Mouse (Mus musculus) frontal cortex, adult 2 months (tissue): Measurements from ENCODE around the gene Cyp11a1. TPM values are rescaled to one million over a fixed set of nuclear protein-coding genes. Genes with fewer than 3 reads are reported as not detected.

Source experiments
- DNase-seq, 2 experiments: peaks; one replicate each; pipeline ENCODE4 v3.0.0; 2022; ENCODE audit warnings: low spot score in 1 of 2; ENCODE audit errors: extremely low spot score in 1 of 2
- polyA plus RNA-seq: library from polyadenylated mRNA; depleted of rRNA; stranded (reverse); fragments of >200 nt; gene quantifications from 2 replicates; pipeline ENCODE4 v1.2.3, GENCODE M21; 2012

Gene Cyp11a1
- polyA plus RNA-seq, 1 experiment, result 5.5 TPM

DNA sequence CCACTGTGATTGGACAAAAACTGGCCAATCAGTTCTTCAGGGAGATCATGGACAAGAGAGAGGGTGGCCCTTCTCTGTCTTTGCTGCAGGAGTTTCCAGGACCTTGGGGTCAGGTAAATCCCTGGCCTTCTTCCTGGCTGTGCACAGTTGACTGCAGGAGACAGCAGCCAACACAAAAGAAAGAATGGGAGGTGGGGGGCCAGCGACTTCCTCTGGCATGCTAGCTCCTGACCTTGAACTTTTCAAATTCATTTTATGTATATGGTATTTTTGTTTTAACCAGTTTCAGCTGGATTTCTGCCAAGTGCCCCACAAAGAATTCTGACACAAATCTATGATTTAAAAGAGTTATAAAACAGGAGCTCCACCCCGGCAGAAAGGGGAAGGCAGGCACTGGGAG, 2.9 kb upstream of the Cyp11a1 start:
- no peak for DNase-seq

DNA sequence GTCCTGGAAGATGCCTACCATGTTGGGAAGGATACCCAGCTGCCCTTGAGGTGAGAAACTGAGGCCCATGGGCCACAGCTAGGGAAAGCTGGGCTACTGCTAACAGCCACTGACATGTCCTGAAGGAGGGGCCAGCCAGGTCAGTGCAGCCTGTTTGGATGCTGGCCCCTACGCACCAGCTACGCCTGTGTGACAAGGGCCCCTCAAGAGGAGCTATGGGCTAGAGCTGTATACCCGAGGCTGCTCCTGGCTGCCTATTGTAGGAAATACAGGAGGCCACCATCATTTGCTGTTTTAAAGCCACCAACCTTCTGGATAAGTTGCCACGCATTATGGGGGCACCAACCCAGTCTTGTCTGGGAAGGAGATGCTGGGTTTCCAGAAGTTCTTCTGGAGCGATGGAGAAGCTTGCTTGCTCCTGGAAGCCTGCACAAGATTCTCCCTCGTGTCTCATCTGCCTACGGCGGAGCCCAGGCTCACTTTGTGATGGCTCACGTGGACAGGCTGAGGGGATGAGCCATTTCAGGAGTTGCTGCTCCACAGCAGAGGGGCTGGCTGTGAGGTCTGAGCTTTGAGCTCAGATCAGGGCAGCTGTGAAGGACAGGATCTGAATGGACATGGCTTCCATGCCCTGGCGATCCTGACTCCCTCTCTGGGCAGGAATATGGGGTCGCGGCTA, 2.3 kb downstream of the Cyp11a1 start:
- DNase-seq, result no peak

DNA sequence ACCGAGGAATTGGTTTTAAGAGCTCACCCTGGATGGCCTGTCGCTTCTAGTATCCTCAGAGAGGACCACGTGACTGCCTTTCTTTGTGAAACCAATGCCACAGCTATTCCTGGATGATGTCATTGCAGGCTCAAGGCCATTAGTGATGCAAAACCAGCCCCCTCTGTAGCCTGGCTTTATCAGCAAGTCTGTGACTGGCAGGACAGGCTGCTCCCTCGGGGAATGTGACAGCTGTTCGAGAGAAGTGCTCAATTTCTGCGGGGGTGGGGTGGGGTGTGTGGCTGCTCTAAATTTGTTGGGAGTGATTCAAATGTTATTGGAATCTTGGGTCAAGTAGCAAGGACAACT, 2.8 kb downstream of the Cyp11a1 start:
- DNase-seq, result no peak

DNA sequence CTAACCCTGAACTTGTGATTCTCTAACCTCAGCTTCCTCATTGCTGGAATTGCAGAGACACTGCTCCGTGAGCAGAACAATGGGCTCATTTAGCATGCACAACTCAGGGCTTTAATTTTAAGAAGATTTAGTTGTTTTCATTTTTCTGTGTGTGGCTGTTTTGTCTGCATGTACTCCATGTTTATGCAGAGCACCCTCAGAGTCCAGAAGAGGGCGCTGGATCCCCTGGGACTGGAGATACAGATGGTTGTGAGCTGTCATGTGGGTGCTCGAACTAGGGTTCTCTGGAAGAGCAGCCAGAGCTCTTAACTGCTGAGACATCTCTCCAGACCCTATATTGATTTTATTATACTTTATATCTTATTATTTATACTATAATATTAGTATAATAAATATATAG, 3.4 kb downstream of the Cyp11a1 start:
- no peak for DNase-seq

DNA sequence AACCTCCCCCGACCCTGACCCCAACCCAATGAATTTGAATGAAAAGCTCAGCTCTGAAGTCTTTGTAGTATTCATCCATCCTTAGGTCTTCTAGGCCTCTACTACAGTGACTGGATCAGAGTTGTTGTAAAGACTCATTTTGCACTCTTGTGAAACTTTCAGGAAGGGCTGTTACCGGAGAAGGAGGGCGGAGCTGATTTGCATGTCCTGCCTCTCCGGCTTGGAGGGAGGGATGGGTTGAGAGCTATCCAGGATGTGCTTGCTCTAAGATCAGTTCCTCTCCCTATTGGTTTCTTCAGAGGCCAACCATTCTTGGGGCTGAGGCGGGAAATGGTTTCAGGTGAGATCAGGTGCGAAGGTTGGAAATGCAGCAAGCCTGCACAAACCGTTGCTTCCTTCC, 4.8 kb downstream of the Cyp11a1 start:
- no peak for DNase-seq

DNA sequence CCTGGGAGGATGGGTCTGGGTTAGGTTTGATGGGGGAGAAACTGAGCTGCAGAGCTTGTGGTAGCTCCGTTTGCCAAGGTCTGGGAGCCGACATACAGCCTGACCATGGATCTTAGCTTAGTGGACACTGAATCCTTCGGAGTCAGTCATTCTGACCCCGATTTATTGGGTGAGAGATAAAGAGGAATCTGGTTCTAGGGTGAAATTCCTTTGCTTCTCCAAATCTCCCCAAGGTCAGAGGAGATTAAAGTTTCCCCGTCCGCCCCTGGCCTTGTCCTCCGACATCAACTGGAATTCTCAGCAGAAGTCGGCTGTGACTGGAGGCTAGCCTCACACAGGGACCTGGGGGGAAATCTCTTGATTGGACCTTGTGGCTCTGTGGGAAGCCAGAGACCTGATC, 5.3 kb downstream of the Cyp11a1 start:
- no peak for DNase-seq

DNA sequence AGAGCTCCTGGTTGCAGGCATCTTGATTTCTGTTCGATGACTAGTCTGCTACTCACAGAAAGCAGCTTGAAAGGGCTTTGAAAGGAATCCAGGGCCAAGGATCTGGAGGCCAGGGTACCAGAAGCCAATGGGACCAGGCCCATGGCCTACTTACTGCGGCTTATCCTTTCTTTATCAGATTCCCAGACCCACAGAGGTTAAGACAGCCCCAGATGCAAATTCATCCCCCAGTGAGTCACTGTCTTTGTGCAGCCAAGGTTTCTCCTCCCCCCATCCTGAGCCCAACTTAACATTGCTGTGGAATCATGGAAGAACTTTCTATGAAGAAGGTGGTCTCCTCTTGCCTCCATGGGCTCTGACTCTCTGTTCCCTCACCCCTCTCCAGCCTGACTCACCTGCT, 6.3 kb downstream of the Cyp11a1 start:
- no peak for DNase-seq

DNA sequence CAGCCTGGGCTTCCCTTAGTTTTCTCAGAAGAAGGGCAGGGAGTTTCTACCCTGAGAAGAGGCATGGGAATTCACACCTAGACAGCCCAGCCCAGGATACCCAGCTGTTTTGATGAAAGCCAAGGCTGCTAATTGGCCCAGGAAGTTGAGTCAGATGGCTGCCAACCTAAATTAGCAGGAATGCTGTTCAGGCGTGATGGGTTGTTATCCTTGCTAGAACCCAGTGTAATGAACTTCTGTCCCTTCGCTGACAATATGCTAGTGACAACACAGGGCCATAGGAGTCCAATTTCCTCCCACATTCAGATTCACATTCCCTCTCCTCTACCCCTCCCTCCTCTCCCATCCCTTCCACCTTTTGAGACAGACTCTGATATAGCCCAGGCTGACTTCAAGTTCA, 6.7 kb downstream of the Cyp11a1 start:
- peak in 1 of 2 experiments; percentile 50 for DNase-seq

DNA sequence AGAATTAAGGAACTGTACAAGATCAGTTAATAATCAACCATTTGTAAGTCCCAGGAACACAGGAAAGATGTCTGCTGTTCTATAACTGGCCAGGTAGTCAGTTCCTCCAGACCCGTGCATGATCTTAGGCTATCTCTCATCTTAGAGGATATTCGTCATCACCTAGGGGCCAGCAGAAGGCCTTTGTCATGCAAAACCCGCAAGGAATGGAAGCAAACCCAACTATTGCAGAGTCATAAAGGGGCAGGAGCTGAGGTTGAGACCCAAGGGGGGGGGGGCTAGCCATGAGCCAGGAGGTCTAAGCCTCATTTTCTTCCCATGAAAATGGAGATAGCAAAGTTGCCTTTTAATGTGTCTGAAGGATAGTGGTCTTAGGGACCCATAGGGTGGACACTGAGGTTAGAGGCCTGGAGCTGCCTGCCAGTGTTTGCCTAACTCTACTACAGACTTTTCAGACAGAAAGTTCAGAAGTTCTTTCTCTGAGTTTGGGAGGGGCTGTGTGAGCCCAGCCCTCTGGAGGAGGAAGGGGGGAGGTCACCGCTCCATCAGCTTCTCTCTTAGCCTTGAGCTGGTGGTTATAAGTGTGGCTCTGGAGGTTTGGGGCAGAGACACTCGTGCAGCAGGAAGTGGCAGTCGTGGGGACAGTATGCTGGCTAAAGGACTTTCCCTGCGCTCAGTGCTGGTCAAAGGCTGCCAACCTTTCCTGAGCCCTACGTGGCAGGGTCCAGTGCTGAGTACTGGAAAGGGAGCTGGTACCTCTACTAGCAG, 8.4 kb downstream of the Cyp11a1 start:
- no peak for DNase-seq

DNA sequence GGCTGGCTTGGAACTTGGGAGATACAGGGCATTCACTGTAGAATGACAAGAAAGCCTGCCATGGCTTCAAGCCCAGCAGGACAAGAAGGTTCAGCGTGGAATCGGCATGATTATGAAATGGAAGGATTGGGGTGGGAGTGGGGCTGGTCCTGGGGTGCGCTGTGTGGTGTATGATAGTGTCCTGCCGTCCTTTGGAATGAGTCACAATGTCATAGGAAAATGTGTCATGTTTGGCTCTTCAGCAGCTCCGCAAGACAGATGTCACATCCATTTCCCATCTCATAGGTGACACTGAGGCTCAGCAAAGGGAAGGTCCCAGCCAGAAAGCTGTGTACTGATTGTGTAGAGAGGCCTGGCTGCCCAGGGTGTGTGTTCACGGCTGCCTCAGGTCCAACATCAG, 9.6 kb downstream of the Cyp11a1 start:
- no peak for DNase-seq

DNA sequence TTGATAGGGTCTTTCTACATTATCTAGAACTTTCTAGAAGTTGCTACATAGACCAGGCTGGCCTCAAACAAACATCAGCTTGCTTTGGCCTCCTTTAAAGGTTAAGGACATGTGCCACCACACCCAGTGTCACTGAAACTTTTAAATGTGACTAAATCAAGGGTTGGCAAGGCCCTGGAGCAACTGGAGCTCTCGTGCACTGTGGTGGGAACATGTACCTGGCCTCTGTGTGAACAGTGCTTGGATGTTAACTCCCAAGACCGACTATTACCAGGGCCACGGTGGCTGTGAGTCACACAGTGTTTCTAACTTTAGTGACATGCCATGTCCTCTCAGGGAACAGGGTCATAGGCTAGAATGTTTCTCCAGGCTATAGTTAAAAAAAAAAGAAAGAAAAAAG, 10.8 kb downstream of the Cyp11a1 start:
- no peak for DNase-seq

DNA sequence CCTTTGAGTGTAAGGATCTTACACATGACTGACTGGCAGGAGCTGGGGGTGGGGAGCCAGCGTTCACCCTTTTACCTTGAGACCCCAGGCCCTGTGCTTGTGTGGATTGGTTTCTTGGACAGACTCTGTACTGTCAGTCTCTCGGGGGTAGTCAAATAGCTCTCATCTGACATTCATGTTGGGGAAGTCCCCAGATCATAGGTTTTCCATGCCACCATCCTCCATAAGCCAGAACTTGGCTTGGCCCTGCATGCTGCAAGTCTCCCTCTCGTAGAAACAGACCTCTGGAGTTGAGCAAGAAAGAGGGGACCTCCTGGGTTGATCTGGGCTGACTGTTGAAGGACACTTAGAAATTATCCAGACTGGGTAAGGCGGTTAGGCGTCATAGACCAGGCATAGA, 12.2 kb downstream of the Cyp11a1 start:
- DNase-seq, result no peak

DNA sequence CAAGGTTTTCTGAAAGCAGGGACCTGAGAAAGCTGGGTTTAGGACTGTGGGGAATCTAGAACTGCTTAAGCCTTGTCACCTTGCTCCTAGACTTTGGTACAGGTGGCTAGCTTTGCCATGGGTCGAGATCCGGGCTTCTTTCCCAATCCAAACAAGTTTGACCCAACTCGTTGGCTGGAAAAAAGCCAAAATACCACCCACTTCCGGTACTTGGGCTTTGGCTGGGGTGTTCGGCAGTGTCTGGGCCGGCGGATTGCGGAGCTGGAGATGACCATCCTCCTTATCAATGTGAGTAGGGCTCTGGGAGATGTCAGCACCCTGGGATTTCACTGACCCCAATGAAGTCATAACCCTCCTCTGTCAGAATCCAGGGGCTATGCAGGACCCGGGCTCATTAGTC, 19.8 kb downstream of the Cyp11a1 start:
- no peak for DNase-seq

DNA sequence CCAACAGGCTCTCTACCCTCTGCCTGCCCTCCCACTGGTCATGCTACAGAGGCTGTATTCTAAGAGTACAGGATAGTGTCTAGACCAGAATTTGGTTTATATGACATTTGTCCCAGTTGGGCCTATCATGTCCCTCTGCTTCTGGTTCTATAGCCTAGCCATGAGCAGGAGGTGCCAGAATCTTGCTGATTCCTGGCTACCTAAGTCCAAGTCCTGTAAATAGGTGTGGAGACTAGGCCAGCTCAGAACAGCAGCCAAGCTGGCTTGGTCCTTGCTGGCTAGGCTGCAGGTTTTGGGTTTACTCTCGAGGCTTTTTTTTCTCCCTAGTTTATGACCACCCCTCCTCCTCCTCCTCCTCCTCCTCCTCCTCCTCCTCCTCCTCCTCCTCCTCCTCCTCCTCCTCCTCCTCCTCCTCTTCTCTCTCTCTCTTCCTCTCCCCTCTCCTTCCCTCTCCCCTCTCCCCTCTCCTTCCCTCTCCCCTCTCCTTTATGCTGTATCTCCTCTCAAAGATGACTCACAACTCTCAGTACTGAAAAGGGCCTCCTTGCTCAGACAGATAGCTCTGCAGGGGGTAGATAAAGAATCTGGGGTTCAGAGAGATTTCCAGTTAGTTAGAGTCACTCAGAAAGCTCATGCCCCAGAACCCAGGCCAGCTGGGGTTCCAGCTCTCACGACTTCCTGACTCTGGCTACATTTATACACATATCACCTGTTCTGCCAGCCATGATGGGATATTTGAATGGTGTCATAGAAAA, 21.4 kb downstream of the Cyp11a1 start:
- no peak for DNase-seq

DNA sequence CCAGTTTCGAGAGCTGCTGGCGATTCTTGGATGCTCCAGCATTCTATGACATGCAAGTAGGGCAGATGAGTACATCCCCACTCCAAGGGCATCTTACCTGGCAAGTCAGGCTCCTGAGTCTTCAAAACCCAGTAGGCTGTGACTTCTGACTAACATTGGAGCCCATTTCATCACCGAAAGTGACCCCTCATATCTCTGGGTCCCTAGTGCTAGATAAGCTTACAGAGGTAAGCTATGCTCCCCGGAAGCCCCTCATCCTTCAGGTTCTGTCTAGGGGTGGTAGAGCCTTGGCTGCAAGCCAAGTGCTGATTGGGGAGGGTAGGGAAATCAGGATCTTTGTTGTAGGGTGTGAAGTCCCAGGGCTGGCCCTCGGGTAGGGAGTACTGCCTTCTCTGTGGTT, 22.6 kb downstream of the Cyp11a1 start:
- DNase-seq, result no peak

DNA sequence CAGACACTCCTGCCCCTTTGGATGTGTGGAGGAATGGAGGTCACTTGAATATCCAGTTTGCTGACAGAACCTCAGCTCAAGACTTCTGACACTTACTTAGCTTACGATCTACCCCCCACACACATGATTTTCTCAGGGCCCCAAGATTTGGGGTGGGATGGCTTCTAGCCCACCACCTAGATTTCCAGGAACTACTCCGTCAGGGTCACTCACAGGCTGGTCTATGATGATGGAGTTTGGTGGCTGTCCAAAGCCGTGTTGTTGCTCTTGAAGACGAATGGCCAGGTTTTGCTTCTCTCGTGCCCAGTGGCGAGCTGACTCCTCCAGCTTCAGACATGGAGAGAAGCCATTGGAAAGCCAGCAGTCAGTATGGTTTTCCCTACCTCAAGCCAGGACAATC, 23.4 kb downstream of the Cyp11a1 start:
- DNase-seq, result no peak

DNA sequence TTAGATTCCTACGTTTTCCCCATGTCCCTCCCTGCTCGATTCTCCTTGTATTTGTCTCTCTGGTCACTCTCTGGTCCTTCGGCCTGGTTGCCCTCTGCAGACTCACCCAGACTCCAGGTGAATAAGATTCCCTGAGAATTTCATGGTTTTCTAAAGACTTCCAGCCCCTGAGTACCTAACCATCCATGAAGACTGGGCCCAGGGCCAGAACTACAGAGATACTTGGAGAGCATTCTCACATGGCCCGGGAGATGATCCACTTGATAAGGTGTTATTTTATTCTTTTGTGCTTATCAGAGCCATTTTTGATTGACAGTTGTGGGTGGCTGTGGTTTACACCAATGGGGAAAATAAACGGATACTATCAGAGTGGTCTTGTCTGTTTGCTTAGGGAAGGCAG, 25.7 kb downstream of the Cyp11a1 start:
- DNase-seq, result no peak

DNA sequence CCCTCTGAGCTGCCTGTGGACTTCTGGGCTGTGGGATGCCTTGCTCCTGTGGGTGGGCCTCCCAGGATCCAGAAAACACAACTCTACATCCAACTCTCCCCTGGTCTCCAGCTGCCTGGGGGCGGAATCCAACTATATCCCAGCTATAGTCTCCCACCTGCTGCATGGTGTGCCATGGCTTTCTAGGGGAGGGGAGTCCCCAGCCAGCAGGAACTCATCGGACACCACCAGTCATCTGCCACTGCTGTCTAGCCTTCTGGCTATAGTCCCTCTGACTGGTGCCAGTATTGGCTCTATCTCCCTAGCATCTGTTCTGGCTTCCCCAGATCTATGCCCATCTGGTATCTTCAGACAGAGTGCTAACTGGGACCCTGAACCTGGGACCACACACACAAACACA, 29.3 kb downstream of the Cyp11a1 start:
- DNase-seq, result peak; percentile 52 to 66

DNA sequence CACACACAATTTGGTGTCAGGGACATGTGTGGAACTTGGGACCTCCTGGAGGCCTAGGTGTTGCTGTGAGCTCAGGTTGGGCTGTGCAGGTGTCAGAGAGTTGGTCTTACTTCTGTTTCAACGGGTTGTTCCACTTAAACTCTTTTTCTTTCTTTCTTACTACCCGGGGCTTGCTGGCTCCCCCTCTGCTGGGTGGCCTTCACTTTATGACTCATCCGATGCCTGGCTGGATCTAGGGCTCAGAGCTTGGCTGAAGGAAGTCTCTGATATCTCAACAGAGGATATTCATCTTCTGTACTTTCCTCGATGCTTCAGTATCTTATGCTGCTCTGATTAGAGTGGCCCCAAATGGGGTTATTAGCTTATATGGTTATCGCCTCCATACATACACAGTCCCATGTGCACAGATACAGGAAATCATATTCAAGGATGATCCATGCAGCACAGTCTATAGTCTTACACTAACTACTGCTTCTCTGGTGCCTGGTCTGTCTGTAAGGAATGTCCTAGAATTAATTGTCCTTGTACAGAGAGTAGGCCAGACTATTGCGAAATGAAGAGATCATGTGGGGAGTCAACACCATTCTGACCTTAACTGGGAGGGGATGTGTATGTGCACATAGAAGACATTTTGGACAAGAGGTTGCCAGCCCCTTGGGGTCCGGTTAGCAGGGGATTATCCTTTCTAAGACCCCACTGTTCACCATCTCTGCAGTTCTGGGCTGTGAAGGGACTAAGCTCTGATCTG, 29.9 kb downstream of the Cyp11a1 start:
- peak in 1 of 2 experiments; percentile 49 for DNase-seq

DNA sequence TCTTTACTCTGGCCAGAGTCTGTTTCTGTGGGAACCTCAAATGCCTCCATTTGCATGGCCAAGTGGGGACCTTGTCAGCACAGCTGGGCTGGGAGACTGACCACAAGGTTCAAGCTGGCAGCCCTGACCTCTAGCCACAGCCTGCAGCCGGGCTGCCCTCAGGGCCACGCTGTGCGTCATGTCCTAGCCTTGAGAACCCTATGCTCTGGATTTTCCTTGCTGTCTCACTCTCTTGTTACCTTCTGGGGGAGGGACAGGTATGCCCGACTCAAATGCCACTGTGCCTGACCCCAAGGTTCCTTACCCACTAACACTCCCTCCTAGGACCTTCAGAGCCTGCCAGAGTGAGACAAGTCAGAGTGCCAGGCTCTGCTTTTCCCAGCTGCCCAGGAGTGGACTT, 30.8 kb downstream of the Cyp11a1 start:
- DNase-seq, result no peak

DNA sequence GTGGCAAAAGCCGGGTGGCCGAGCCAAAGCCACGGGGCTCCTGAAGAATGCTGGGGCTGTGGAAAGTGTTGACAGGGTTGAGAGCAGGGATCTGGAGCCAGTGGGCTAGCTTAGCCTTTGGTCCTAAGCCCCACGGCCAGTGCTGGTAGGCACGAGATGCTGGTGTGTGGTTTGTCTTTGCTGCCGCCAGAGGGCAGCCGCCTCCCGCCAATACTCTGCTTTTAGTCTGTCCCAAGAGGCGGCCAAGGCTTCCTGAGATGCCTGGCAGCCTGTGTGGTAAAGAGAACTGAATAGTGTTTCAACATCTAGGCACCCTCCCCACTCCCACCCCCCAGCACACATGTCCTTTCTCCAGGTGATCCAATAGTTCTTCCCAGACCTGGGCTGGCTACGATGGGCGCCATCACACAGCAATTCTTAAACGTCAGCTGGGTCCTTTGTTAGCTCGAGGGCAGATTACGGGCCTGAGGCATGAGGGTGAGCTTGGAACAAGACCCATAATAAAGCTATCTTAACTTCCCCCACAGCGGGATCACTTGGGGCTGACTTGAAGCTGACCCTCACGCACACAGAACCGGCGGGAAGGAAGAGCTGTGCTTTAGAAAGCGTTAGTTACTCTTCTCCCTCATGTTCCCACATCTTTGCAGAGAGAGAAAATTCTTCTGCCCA, 32.4 kb downstream of the Cyp11a1 start:
- peak; percentile 29 to 88 for DNase-seq
